Mouse (Mus musculus): Measurements from ENCODE around the gene Coq10a.
A peak's percentile ranks its signal among the peaks of the same experiment; 100 is the strongest.

Coq10a gene

GRCm38 (mm10) chr10:128368402-128369217 is at the start of gene Coq10a:
TSS of gene Coq10a (minus strand) at chr10:128368997.
- peak; percentile 81 to 91 for DNase-seq (ENCODE audit: low spot score in 2 of 2)

- DNase-seq (ENCODE audit: low spot score in 2 of 2): no peak
Measured at GRCm38 (mm10) chr10:128414848-128415247, 46.1 kb upstream of the Coq10a start.

- no peak for DNase-seq (ENCODE audit: low spot score in 2 of 2)
Measured at GRCm38 (mm10) chr10:128413076-128413475, 44.3 kb upstream of the Coq10a start.

- DNase-seq (ENCODE audit: low spot score in 2 of 2): no peak
Measured at GRCm38 (mm10) chr10:128412558-128412957, 43.8 kb upstream of the Coq10a start.

GRCm38 (mm10) chr10:128412055-128412381 is 43.2 kb upstream of the Coq10a start:
- DNase-seq (ENCODE audit: low spot score in 2 of 2): peak in 1 of 2 experiments; percentile 27

GRCm38 (mm10) chr10:128411211-128412054 is 42.6 kb upstream of the Coq10a start, which contains the start of the genes Nabp2 and Rnf41:
TSS of gene Nabp2 (minus strand) at chr10:128411492.
TSS of gene Rnf41 (plus strand) at chr10:128411657.
- peak; percentile 97 for DNase-seq (ENCODE audit: low spot score in 2 of 2)

- no peak for DNase-seq (ENCODE audit: low spot score in 2 of 2)
Measured at GRCm38 (mm10) chr10:128410560-128410845, 41.7 kb upstream of the Coq10a start.

- DNase-seq (ENCODE audit: low spot score in 2 of 2): peak; percentile 93 to 97
Measured at GRCm38 (mm10) chr10:128409692-128410559, 41.1 kb upstream of the Coq10a start.

- DNase-seq (ENCODE audit: low spot score in 2 of 2): no peak
Measured at GRCm38 (mm10) chr10:128408591-128409535, 40.1 kb upstream of the Coq10a start.

GRCm38 (mm10) chr10:128403931-128404330 is 35.1 kb upstream of the Coq10a start:
- DNase-seq (ENCODE audit: low spot score in 2 of 2): no peak

- no peak for DNase-seq (ENCODE audit: low spot score in 2 of 2)
Measured at GRCm38 (mm10) chr10:128401638-128402037, 32.8 kb upstream of the Coq10a start.

- no peak for DNase-seq (ENCODE audit: low spot score in 2 of 2)
Measured at GRCm38 (mm10) chr10:128401056-128401455, 32.3 kb upstream of the Coq10a start, which contains the start of gene Slc39a5. TSS of gene Slc39a5 (minus strand) at chr10:128401229.

GRCm38 (mm10) chr10:128400338-128400737 is 31.5 kb upstream of the Coq10a start:
- no peak for DNase-seq (ENCODE audit: low spot score in 2 of 2)

GRCm38 (mm10) chr10:128397466-128397865 is 28.7 kb upstream of the Coq10a start:
- DNase-seq (ENCODE audit: low spot score in 2 of 2): no peak

GRCm38 (mm10) chr10:128396716-128397264 is 28.0 kb upstream of the Coq10a start:
- DNase-seq (ENCODE audit: low spot score in 2 of 2): no peak

- DNase-seq (ENCODE audit: low spot score in 2 of 2): no peak
Measured at GRCm38 (mm10) chr10:128396017-128396673, 27.3 kb upstream of the Coq10a start.

GRCm38 (mm10) chr10:128391850-128392249 is 23.1 kb upstream of the Coq10a start:
- DNase-seq (ENCODE audit: low spot score in 2 of 2): no peak

- DNase-seq (ENCODE audit: low spot score in 2 of 2): no peak
Measured at GRCm38 (mm10) chr10:128390366-128390765, 21.6 kb upstream of the Coq10a start.

GRCm38 (mm10) chr10:128389570-128389969 is 20.8 kb upstream of the Coq10a start:
- no peak for DNase-seq (ENCODE audit: low spot score in 2 of 2)

GRCm38 (mm10) chr10:128388941-128389340 is 20.1 kb upstream of the Coq10a start:
- DNase-seq (ENCODE audit: low spot score in 2 of 2): no peak

Measured in urinary bladder, postnatal 36 days (tissue).